Mouse (Mus musculus): ENCODE data around the gene Csf2. TPM values are rescaled to one million over a fixed set of nuclear protein-coding genes. Genes with fewer than 3 reads are reported as not detected.

Csf2 gene
- polyA plus RNA-seq, 1 experiment: 0.15 TPM

Other genes with a start within 250 kb of the Csf2 start
- gene Slc22a4, start 221.6 kb downstream of the Csf2 start, polyA plus RNA-seq (2012; rRNA removed): 8.6 and 20.6 TPM in 2 replicates
- gene Pdlim4, start 180.7 kb downstream of the Csf2 start, polyA plus RNA-seq (2012; rRNA removed): 20.1 and 23.6 TPM in 2 replicates
- gene P4ha2, start 149.6 kb downstream of the Csf2 start, polyA plus RNA-seq (2012; rRNA removed): 3.3 and 3.8 TPM in 2 replicates
- gene Il3, start 17.6 kb upstream of the Csf2 start, polyA plus RNA-seq (2012; rRNA removed): not detected in 2 replicates
- gene Acsl6, start 54.1 kb upstream of the Csf2 start, polyA plus RNA-seq (2012; rRNA removed): 0.53 and 2.0 TPM in 2 replicates
- not detected in 2 replicates for gene Meikin, start 121.0 kb upstream of the Csf2 start, polyA plus RNA-seq (2012; rRNA removed)
- gene Fnip1, start 188.5 kb upstream of the Csf2 start, polyA plus RNA-seq (2012; rRNA removed): 1.1 and 1.9 TPM in 2 replicates

Data from large intestine, adult 2 months (tissue).